Mouse (Mus musculus) forebrain, postnatal 0 days (tissue): Measurements from ENCODE around the gene Ankrd61. TPM values are rescaled to one million over a fixed set of nuclear protein-coding genes. Genes with fewer than 3 reads are reported as not detected.

Experiments
- ATAC-seq: fragments of 200-750 bp; cut with Nextera tagmentation; 2 replicates; pipeline ENCODE4 v1.8.0; 2017; ENCODE audit warnings: mild to moderate bottlenecking, moderate library complexity
- DNase-seq: peaks from one replicate; pipeline ENCODE4 v3.0.0-alpha.2; 2015
- H3K27ac ChIP-seq: fragments of 300-500 bp; sonication (generic); 2 replicates; pipeline ENCODE4 v1.5.1; 2014; ENCODE audit warnings: low read depth, mild to moderate bottlenecking, antibody characterized with exemption, low read length, moderate library complexity, mixed read lengths
- H3K27me3 ChIP-seq: fragments of 300-500 bp; sonication (generic); 2 replicates; pipeline ENCODE4 v1.6.1; 2014; ENCODE audit warnings: mild to moderate bottlenecking, low read length, mixed read lengths; ENCODE audit not compliant: insufficient read depth
- H3K36me3 ChIP-seq: fragments of 300-500 bp; sonication (generic); 2 replicates; pipeline ENCODE4 v1.6.1; 2014; ENCODE audit warnings: mild to moderate bottlenecking, moderate library complexity; ENCODE audit not compliant: insufficient read depth
- H3K4me1 ChIP-seq: fragments of 300-500 bp; sonication (generic); 2 replicates; pipeline ENCODE4 v1.6.1; 2014; ENCODE audit warnings: antibody characterized with exemption; ENCODE audit not compliant: insufficient read depth
- H3K4me2 ChIP-seq: fragments of 300-500 bp; sonication (generic); 2 replicates; pipeline ENCODE4 v1.6.1; 2014; ENCODE audit warnings: low read depth, mild to moderate bottlenecking, moderate library complexity
- H3K4me3 ChIP-seq: fragments of 300-500 bp; sonication (generic); 2 replicates; pipeline ENCODE4 v1.5.1; 2014; ENCODE audit warnings: low read depth, low read length, mixed read lengths
- H3K9ac ChIP-seq: fragments of 300-500 bp; sonication (generic); 2 replicates; pipeline ENCODE4 v1.6.1; 2014; ENCODE audit warnings: mild to moderate bottlenecking
- H3K9me3 ChIP-seq: fragments of 300-500 bp; sonication (generic); 2 replicates; pipeline ENCODE4 v1.6.1; 2016; ENCODE audit warnings: low read length
- CTCF ChIP-seq: sonication (generic); IDR thresholded peaks from 2 replicates; pipeline ENCODE4 v1.5.1; 2016; ENCODE audit warnings: antibody characterized with exemption, control low read depth, low read depth
- WGBS: fragments of 180-500 bp; shearing (Covaris S2); extraction: QIAGEN DNeasy Blood & Tissue Kit; methylation state at CpG from one replicate; pipeline ENCODE4 v1.1.7; 2014; 5-methylcytosine and 5-hydroxymethylcytosine counted together
- polyA plus RNA-seq: library from polyadenylated mRNA; unstranded; fragments of >200 nt; fragmentation: Nextera tagmentation; extraction: Ambion mirVana; gene quantifications from 2 replicates; pipeline ENCODE4 v1.2.1, GENCODE M21; 2015
- total RNA-seq: library from RNA; depleted of rRNA; stranded (reverse); fragments of >200 nt; gene quantifications from 2 replicates; pipeline ENCODE4 v1.2.3, GENCODE M21; 2014; rRNA removed

Ankrd61 gene
- total and polyA plus RNA-seq, 2 experiments from 2014 or later, result 0.13 TPM; not detected in 1

DNA sequence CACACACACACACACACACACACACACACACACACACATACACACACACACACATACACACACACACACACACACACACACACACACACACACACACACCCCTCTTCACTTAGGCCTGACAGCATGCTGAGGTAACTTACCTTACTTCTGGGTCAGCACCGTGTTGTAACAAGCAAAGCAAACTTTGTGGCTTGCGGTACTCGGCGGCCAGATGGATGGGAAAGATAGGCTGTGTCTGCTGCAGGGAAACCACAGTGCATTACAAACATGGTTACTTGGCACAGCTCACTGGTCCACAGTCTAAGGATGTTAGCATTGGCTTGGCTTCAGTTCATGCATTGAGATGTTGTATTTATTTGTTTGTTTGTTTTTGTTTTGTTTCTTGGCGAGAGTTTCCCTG lies 4.1 kb downstream of the Ankrd61 start:
- no peaks in the 10 kb centered on the region for H3K4me1 ChIP-seq
- H3K27ac ChIP-seq, result no peak overlapping the region
- no peak overlapping the region for H3K4me3 ChIP-seq
- H3K4me2 ChIP-seq, result no peak overlapping the region
- DNase-seq (no peak), ATAC-seq (no peak)
- H3K9me3 ChIP-seq, result no peaks in the 10 kb centered on the region
- WGBS, result 72% methylated on average over 5 of the region's 5 CpGs
- H3K27me3 ChIP-seq, result no peaks in the 10 kb centered on the region
- H3K36me3 ChIP-seq, result peaks cover 72% of the 10 kb centered on the region
- no peak for TF ChIP-seq CTCF
- no peak overlapping the region for H3K9ac ChIP-seq

DNA sequence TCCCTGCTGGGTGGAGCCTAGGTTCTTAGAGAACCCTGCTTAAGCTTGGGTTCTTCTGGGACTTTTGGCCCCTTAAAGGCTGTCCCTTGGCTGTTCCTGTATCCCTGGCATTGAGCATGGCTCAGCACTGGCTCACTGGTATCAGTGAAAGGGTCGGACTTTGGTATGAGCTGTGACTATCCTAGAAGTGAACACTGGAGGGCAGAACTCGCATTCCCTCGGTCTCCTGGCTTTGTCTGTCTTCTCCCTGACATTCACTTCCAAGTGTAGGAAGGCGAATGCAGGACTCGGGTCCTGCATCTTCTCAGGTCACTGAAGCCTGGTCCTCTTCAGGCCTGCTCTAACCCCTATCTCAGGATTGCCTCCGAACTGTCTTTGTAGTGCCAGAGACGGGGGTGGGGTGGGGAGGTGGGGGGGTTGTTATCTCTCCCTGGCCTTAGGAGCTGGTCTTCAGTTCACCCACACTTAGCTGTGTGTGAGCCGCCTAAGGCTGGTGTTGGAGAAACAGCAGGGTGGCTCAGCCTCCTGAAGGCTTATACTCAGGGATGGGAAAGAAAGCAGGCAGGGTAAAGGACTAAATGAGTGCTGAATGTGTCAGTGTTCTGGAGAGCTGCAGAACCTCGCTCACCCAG lies 5.1 kb downstream of the Ankrd61 start:
- peak; percentile 41; the same call in 1 of the 2 replicates for TF ChIP-seq CTCF
- no peak for DNase-seq
- Histone ChIP-seq H3K36me3 (peaks cover 72% of the 10 kb centered on the region), H3K27ac (no peak overlapping the region), H3K4me2 (no peak overlapping the region), H3K9ac (no peak overlapping the region), H3K27me3 (no peaks in the 10 kb centered on the region), H3K4me1 (no peaks in the 10 kb centered on the region), H3K9me3 (no peaks in the 10 kb centered on the region), H3K4me3 (no peak overlapping the region)
- WGBS, result 71% methylated on average over 9 of the region's 9 CpGs
- ATAC-seq, result peak; percentile 51

DNA sequence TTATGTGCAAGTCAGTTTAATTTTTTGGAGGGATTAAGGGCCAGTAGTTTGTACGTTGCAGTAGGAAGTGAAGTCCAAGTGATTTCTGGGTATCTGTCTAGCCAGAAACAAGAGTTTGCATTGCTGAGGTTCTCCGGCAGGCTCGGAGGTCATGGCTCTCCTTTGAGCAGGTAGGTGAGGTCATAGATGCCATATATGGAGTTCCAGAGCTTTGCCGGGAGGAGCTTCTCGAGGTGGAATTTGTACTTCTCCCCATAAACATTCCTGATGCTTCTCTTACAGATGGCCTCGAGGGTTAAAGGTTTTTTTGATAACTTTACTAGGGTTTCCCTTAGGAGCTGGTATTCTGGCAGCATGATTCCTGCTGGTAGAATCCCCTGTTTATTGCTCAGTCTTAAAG lies 6.7 kb downstream of the Ankrd61 start:
- Histone ChIP-seq H3K36me3 (peaks cover 77% of the 10 kb centered on the region), H3K27me3 (no peaks in the 10 kb centered on the region), H3K4me1 (no peaks in the 10 kb centered on the region), H3K4me2 (no peak overlapping the region), H3K9me3 (no peaks in the 10 kb centered on the region), H3K9ac (no peak overlapping the region), H3K27ac (no peak overlapping the region), H3K4me3 (no peak overlapping the region)
- DNase-seq (no peak), ATAC-seq (no peak)
- WGBS, result 94% methylated on average over 6 of the region's 6 CpGs
- no peak for TF ChIP-seq CTCF

DNA sequence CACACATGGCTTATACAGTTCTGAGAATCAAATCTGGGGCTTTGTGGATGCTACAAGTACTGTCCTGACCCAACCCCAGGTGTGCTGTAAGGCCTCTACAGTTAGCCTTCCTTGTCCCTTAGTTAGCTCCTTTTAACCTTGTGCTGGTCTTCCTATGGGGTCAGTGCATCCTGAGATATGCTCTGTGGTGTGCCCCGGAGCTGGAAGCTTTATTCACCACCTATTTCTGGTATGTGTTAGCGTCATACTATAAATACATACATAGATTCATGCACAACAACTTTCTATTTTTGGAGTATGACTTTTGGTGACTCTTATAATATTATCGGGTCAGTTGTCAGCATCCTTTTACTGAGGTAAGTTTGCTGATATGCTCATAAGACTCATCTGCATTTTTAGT lies 12.2 kb downstream of the Ankrd61 start:
- Histone ChIP-seq H3K9ac (no peak overlapping the region), H3K36me3 (peaks cover 96% of the 10 kb centered on the region), H3K27ac (no peak overlapping the region), H3K27me3 (no peaks in the 10 kb centered on the region), H3K4me2 (no peak overlapping the region), H3K4me1 (no peaks in the 10 kb centered on the region), H3K4me3 (no peak overlapping the region), H3K9me3 (no peaks in the 10 kb centered on the region)
- no peak for ATAC-seq
- no peak for TF ChIP-seq CTCF
- DNase-seq, result no peak
- WGBS, result 98% methylated on average over 3 of the region's 3 CpGs

DNA sequence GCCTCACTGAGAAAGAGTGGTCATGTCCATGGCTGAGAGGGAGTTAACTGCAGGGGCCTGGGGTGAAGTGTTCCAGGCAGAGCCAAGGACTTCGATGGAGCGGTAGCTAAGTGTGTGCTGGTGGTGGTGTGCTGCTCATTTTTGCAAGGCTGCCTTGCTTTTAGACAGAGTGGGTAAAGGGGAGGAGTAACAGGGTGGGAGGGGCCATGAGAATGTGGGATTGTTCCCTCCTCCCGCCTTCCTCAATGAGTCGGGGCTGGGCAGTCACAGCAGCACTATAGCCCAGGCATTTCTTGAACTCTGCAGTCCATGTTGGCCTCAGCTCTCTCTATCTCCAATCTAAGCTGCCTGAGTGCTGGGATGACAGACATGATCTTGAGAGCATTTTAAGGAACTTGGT lies 22.9 kb downstream of the Ankrd61 start:
- H3K36me3 ChIP-seq, result peaks cover 65% of the 10 kb centered on the region
- H3K27ac ChIP-seq, result no peak overlapping the region

DNA sequence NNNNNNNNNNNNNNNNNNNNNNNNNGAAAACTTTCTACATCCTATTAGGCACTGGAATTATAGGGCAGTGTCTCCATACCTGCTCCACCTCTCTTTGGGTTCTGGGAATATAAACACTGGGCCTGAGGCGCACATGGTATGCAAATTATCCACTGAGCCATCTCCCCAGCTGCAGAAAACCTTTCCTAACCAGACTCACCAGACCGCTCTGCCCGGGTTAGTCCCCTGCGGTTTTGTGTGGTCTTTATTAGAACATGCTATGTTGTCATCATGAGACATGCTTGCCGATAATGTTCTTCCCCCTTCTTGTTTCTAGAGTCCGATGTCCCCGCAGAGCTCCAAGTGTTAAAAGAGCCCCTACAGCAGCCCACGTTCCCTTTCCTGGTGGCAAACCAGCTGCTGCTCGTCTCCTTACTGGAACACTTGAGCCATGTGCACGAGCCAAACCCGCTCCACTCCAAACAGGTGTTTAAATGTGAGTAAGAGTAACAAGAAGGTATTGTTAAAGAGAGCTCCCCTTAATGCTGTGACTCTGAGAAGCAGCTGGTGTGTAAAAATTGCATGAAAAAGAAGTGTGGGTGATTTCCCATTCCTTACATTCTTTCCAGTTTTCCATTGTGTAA lies 25.8 kb downstream of the Ankrd61 start:
- no peak overlapping the region for H3K4me2 ChIP-seq
- H3K36me3 ChIP-seq, result peaks cover 42% of the 10 kb centered on the region
- no peaks in the 10 kb centered on the region for H3K4me1 ChIP-seq
- DNase-seq, result no peak
- H3K27me3 ChIP-seq, result no peaks in the 10 kb centered on the region
- no peak for ATAC-seq
- no peak overlapping the region for H3K9ac ChIP-seq
- TF ChIP-seq CTCF, result no peak
- H3K4me3 ChIP-seq, result no peak overlapping the region
- H3K27ac ChIP-seq, result no peak overlapping the region
- WGBS, result 88% methylated on average over 11 of the region's 11 CpGs
- H3K9me3 ChIP-seq, result no peaks in the 10 kb centered on the region

More for the DNA sequence above, 22.9 kb downstream of the Ankrd61 start:
- H3K27me3 ChIP-seq, result no peaks in the 10 kb centered on the region
- DNase-seq, result no peak
- no peak overlapping the region for H3K4me2 ChIP-seq
- ATAC-seq, result no peak
- 62% methylated on average over 4 of the region's 4 CpGs for WGBS
- H3K9me3 ChIP-seq, result no peaks in the 10 kb centered on the region
- no peak for TF ChIP-seq CTCF
- no peaks in the 10 kb centered on the region for H3K4me1 ChIP-seq
- no peak overlapping the region for H3K9ac ChIP-seq
- no peak overlapping the region for H3K4me3 ChIP-seq

Other genes with a start within 250 kb of the Ankrd61 start
- 21.3 and 25.1 TPM in 2 replicates for gene Usp42, start 165.4 kb downstream of the Ankrd61 start, total RNA-seq
- 10.7 and 16.8 TPM in 2 replicates for gene Usp42, start 165.4 kb downstream of the Ankrd61 start, polyA plus RNA-seq
- gene Eif2ak1, start 79.9 kb downstream of the Ankrd61 start, total RNA-seq, result 27.5 and 28.0 TPM in 2 replicates
- gene Eif2ak1, start 79.9 kb downstream of the Ankrd61 start, polyA plus RNA-seq, result 31.7 and 36.8 TPM in 2 replicates
- 41.8 and 53.1 TPM in 2 replicates for gene Aimp2, start 12.2 kb upstream of the Ankrd61 start, total RNA-seq
- gene Aimp2, start 12.2 kb upstream of the Ankrd61 start, polyA plus RNA-seq, result 86.9 and 88.9 TPM in 2 replicates
- gene Pms2, start 12.3 kb upstream of the Ankrd61 start, total RNA-seq, result 19.6 and 28.4 TPM in 2 replicates
- 14.5 and 19.5 TPM in 2 replicates for gene Pms2, start 12.3 kb upstream of the Ankrd61 start, polyA plus RNA-seq
- 1.2 and 3.0 TPM in 2 replicates for gene Gm42421, start 30.5 kb upstream of the Ankrd61 start, total RNA-seq
- gene Gm42421, start 30.5 kb upstream of the Ankrd61 start, polyA plus RNA-seq, result 0.50 and 1.2 TPM in 2 replicates
- gene Rsph10b, start 35.4 kb upstream of the Ankrd61 start, total RNA-seq, result 3.4 and 3.8 TPM in 2 replicates
- 2.3 and 4.3 TPM in 2 replicates for gene Rsph10b, start 35.4 kb upstream of the Ankrd61 start, polyA plus RNA-seq
- gene Ccz1, start 117.2 kb upstream of the Ankrd61 start, total RNA-seq, result 75.7 and 80.4 TPM in 2 replicates
- 80.5 and 83.8 TPM in 2 replicates for gene Ccz1, start 117.2 kb upstream of the Ankrd61 start, polyA plus RNA-seq
- gene Ocm, start 129.0 kb upstream of the Ankrd61 start, total RNA-seq, result not detected in 2 replicates
- 0.98 TPM in 1 of 2 replicates, not detected in the other for gene Ocm, start 129.0 kb upstream of the Ankrd61 start, polyA plus RNA-seq
- 56.2 and 63.9 TPM in 2 replicates for gene Lmtk2, start 202.8 kb upstream of the Ankrd61 start, total RNA-seq
- 6.1 and 7.4 TPM in 2 replicates for gene Lmtk2, start 202.8 kb upstream of the Ankrd61 start, polyA plus RNA-seq